Mouse (Mus musculus) kidney, embryonic 15.5 days (tissue): ENCODE measurements around the gene Ptpa. TPM values are rescaled to one million over a fixed set of nuclear protein-coding genes. Genes with fewer than 3 reads are reported as not detected.

ENCODE experiments used
- ATAC-seq: fragments of 200-750 bp; cut with Nextera tagmentation; replicated peaks from 2 replicates; pipeline ENCODE4 v1.8.0; 2017; ENCODE audit warnings: moderate TSS enrichment; ENCODE audit not compliant: low FRiP score
- H3K27ac ChIP-seq: fragments of 300-500 bp; sonication (generic); 2 replicates; pipeline ENCODE4 v1.5.1; 2015; ENCODE audit warnings: mild to moderate bottlenecking, inconsistent platforms
- H3K27me3 ChIP-seq: fragments of 300-500 bp; sonication (generic); 2 replicates; pipeline ENCODE4 v1.6.1; 2015; ENCODE audit warnings: inconsistent platforms
- H3K36me3 ChIP-seq: fragments of 300-500 bp; sonication (generic); 2 replicates; pipeline ENCODE4 v1.6.1; 2015; ENCODE audit warnings: inconsistent platforms
- H3K4me1 ChIP-seq: fragments of 300-500 bp; sonication (generic); 2 replicates; pipeline ENCODE4 v1.6.1; 2015; ENCODE audit warnings: inconsistent platforms
- H3K4me2 ChIP-seq: fragments of 300-500 bp; sonication (generic); 2 replicates; pipeline ENCODE4 v1.6.1; 2015; ENCODE audit warnings: moderate library complexity, mild to moderate bottlenecking, inconsistent platforms
- H3K4me3 ChIP-seq: fragments of 300-500 bp; sonication (generic); replicated peaks from 2 replicates; pipeline ENCODE4 v1.5.1; 2015; ENCODE audit warnings: mild to moderate bottlenecking, inconsistent platforms
- H3K9ac ChIP-seq: fragments of 300-500 bp; sonication (generic); 2 replicates; pipeline ENCODE4 v1.6.1; 2015; ENCODE audit warnings: mild to moderate bottlenecking, inconsistent platforms
- H3K9me3 ChIP-seq: fragments of 300-500 bp; sonication (generic); replicated peaks from 2 replicates; pipeline ENCODE4 v1.6.1; 2016; ENCODE audit warnings: inconsistent platforms
- WGBS: fragments of 180-500 bp; shearing (Covaris S2); methylation state at CpG from one replicate; pipeline ENCODE4 v1.1.7; 2015; ENCODE audit warnings: mixed read lengths; 5-methylcytosine and 5-hydroxymethylcytosine counted together
- polyA plus RNA-seq: library from polyadenylated mRNA; unstranded; fragments of >200 nt; fragmentation: Nextera tagmentation; extraction: Ambion mirVana; gene quantifications from 2 replicates; pipeline ENCODE4 v1.2.1, GENCODE M21; 2015

Ptpa gene
- polyA plus RNA-seq, 1 experiment from 2014 or later: 175 TPM

DNA sequence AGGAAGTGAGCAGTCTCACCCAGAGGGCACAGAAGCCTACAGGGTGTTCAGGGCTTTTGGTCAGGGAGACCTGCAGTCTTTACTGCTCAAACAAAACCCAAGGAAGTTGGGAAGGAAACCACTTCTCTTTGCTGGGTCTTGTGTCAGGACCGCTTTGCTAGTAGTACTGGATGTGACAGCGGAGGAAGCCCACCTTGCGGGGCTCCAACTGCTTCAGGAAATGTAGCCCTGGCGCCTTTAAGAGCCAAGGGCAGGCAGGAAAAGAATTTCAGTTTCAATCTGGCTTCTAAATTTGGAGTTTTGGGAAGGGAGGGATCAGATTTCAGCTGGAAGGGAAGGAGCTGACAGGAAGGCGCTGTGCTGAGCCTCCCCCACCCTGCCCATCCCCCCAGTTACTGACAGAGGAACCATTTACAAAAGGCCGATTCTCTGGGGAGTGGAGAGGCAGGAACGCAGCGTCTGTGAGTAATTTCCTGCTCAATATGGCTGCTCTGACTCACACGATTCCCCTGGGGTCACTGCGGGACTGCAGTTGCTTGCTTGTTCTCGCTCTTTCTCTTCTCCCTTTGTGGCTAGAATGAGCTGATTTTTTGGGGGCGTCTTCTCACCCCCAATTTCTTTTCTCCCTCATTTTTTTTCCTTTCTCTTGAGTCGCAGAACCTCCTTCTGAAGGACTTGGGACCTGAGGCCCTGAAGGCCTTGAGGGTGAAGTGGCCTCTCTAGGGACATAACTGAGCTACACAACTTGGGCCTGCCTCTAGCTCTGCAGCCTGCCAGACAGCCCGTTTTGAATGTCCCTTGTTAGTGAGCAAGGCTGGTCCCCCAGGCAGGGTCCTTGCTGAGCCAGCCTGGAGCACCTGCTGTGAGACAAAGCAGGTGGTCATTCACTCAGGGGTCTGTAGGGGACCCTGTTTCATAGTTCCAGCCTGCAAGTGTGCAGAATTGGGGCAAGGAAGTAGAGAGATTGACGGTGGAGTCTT lies 26.0 kb downstream of the Ptpa start:
- Histone ChIP-seq H3K36me3 (peaks cover 71% of the 10 kb centered on the region), H3K4me3 (peak overlapping the region; percentile 30), H3K9me3 (no peaks in the 10 kb centered on the region), H3K27me3 (no peaks in the 10 kb centered on the region), H3K4me2 (peak overlapping the region; percentile 60), H3K27ac (peak overlapping the region; percentile 100), H3K4me1 (peaks cover 77% of the 10 kb centered on the region), H3K9ac (peak overlapping the region; percentile 50)
- 3% methylated on average over 15 of the region's 15 CpGs for WGBS
- ATAC-seq: peak; percentile 75

DNA sequence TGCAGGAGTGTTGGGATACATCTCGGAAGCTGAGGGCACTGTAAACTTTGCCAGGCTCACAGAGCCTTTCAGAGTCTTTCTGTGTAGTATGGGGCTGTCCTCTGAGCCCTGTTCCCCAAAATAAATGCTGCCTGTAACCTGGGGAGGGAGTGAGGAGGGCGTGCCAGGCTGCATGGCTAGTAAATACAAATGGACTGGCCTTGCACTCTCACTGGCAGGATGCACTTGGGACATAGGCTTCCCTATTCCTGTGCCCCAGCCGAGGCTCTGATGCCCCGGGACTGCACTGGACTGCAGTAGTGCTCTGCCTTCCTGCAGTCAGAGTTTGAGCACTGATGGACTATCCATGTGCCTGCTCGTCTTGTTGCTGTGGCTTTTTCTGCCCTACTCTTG lies 26.7 kb downstream of the Ptpa start:
- H3K27me3 ChIP-seq: no peaks in the 10 kb centered on the region
- H3K27ac ChIP-seq: peak overlapping the region; percentile 100
- peaks cover 77% of the 10 kb centered on the region for H3K4me1 ChIP-seq
- H3K9ac ChIP-seq: peak overlapping the region; percentile 50
- H3K4me3 ChIP-seq: peak overlapping the region; percentile 30
- H3K36me3 ChIP-seq: peaks cover 71% of the 10 kb centered on the region
- no peak for ATAC-seq
- no peaks in the 10 kb centered on the region for H3K9me3 ChIP-seq
- H3K4me2 ChIP-seq: peak overlapping the region; percentile 60
- 31% methylated on average over 5 of the region's 5 CpGs for WGBS

DNA sequence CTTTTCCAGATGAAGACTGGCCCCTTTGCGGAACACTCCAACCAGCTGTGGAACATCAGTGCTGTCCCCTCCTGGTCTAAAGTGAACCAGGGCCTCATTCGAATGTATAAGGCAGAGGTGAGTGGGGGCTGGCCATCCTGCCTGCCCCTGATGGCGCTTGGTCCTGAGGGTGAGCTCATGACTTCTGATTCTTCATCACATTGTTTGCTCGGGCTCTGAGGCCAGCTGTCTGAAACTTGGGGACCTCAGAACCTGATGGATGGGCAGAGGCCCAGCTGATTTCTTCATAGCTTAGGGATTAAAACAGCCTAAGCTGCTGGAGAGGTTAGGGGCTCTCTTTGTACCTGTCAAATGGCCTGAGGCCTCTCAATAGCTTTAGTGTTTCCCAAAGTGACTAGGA lies 27.4 kb downstream of the Ptpa start:
- peak overlapping the region; percentile 30; the same call in 1 of the 2 replicates for H3K4me3 ChIP-seq
- H3K27me3 ChIP-seq: no peaks in the 10 kb centered on the region
- H3K4me1 ChIP-seq: peaks cover 79% of the 10 kb centered on the region
- ATAC-seq: no peak
- no peaks in the 10 kb centered on the region for H3K9me3 ChIP-seq
- peak overlapping the region; percentile 100 for H3K27ac ChIP-seq
- H3K4me2 ChIP-seq: peak overlapping the region; percentile 60
- no peak overlapping the region for H3K9ac ChIP-seq
- peaks cover 70% of the 10 kb centered on the region for H3K36me3 ChIP-seq
- WGBS: 46% methylated on average over 4 of the region's 4 CpGs

DNA sequence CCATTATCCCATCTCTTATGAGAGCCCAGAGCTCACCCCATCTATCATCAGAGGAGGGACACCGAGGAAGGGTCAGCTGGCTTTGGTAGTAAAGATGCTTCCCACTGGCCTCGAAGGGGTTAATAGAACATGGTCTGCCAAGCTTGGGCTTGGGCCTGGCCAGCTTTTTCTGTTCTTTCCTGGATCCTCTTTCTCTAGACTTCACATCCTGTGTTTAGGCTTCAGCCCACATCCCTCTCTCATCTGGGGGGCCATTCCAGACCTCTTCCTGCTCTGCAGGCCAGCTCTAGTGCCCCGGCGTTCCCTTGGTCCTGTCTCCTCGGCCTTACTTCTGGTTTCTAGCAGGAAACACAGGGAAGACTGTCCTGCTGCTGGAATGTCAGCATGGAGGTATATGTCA lies 28.2 kb downstream of the Ptpa start:
- Histone ChIP-seq H3K9me3 (no peaks in the 10 kb centered on the region), H3K36me3 (peaks cover 70% of the 10 kb centered on the region), H3K27ac (peak overlapping the region; percentile 100), H3K4me1 (peaks cover 81% of the 10 kb centered on the region), H3K4me3 (no peak overlapping the region), H3K9ac (0 out of 2 replicates have a peak overlapping the region, but pooled peaks have one; percentile 4), H3K27me3 (no peaks in the 10 kb centered on the region), H3K4me2 (0 out of 2 replicates have a peak overlapping the region, but pooled peaks have one; percentile 7)
- WGBS: 65% methylated on average over 5 of the region's 5 CpGs
- ATAC-seq: no peak

DNA sequence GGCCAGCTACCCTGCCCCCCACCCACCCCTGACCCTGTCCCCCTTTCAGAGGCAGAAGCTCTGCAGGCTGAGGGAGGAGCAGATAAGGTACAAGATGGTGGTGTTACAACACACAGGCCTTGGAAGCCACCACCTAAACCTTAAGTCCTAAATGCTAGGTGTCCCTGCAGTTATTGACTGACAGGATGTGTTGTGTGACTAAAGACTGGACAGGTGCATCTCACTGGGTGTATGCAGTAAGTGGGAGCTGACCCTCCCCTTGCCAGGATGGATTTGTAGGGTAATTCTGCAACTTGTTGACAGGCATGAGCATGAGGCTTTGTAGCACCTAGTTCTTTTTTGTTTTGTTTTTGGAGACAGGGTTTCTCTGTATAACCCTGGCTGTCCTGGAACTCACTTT lies 28.6 kb downstream of the Ptpa start:
- Histone ChIP-seq H3K27ac (peak overlapping the region; percentile 100), H3K36me3 (peaks cover 70% of the 10 kb centered on the region), H3K9ac (0 out of 2 replicates have a peak overlapping the region, but pooled peaks have one; percentile 4), H3K4me3 (no peak overlapping the region), H3K27me3 (no peaks in the 10 kb centered on the region), H3K4me1 (peaks cover 77% of the 10 kb centered on the region), H3K4me2 (0 out of 2 replicates have a peak overlapping the region, but pooled peaks have one; percentile 7), H3K9me3 (no peaks in the 10 kb centered on the region)
- no peak for ATAC-seq

DNA sequence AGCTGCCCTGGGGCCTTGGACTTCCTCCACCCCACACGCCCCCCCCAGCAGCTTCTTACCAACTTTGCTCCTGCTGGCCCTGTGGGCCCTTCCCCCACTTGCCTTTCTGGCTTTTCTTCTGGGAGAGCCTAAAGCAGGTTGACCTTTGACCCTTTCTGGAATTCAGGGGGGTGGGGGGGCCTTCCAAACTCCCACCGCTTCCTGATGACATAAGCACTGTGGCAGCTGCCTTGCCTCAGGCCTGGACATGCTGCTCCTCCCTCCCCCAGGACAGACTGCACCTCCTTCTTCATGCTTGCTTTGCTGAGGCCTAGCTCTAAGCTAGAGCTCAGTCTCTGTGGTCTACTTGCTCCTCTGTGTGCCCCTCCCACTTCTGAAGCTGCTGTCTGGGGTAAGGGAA lies 29.5 kb downstream of the Ptpa start:
- Histone ChIP-seq H3K27ac (peak overlapping the region; percentile 100), H3K4me3 (no peak overlapping the region), H3K27me3 (no peaks in the 10 kb centered on the region), H3K9me3 (0 out of 2 replicates have a peak, but pooled peaks cover 4% of the 10 kb centered on the region), H3K4me1 (peaks cover 68% of the 10 kb centered on the region), H3K4me2 (peak overlapping the region; percentile 40; the same call in 1 of the 2 replicates), H3K9ac (0 out of 2 replicates have a peak overlapping the region, but pooled peaks have one; percentile 29), H3K36me3 (peaks cover 70% of the 10 kb centered on the region)
- peak; percentile 66 for ATAC-seq
- 32% methylated on average over 2 of the region's 2 CpGs for WGBS

DNA sequence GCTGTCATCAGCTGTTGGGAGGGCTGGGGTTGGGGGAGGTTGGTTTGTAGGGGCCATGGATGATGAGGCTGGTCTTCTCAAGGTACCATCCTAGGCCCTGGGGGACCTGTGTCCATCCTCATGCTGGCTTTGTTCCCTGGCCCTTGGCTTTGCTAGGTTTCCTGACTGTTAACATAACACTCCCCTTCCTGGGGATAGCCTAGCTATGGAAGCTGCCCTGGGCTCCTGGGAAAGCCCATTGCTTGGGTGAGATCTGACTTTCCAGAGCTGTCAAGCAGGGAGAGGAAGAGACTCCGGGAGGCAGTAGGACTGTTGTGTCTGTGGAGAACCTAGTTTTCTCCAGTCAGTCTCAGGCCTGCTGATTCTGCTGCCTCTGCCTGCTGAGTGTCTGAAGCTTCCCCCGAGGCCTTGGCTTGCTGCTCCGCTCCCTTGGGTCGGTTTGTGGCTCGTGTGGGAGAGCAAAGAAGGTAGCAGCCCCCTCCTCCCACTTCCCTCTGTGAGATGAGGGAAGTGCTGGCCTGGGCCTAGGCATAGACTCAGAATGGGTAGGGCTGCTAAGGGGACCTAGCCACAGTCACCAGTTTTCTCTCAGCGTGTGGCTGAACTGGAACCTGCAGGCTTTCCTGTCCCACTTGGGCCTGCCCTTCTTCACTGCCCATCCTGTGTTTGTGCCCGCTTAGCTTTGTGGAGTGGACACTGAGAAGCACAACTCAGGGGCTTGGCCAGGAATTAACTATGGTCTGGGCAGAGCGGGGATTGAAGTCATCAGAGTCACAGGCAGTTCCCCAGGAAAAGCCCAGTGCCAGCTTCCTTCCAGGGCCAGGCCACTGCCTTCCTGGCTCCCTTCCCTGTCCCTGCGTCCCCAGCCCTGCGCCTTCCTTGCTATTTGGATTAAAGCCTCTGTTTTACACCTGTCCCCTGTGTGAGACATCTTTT lies 31.3 kb downstream of the Ptpa start:
- no peak for ATAC-seq
- Histone ChIP-seq H3K9me3 (0 out of 2 replicates have a peak, but pooled peaks cover 5% of the 10 kb centered on the region), H3K27me3 (no peaks in the 10 kb centered on the region), H3K4me3 (no peak overlapping the region), H3K4me2 (no peak overlapping the region), H3K36me3 (peaks cover 83% of the 10 kb centered on the region), H3K4me1 (peaks cover 50% of the 10 kb centered on the region), H3K9ac (no peak overlapping the region), H3K27ac (peak overlapping the region; percentile 100)
- 74% methylated on average over 10 of the region's 10 CpGs for WGBS

DNA sequence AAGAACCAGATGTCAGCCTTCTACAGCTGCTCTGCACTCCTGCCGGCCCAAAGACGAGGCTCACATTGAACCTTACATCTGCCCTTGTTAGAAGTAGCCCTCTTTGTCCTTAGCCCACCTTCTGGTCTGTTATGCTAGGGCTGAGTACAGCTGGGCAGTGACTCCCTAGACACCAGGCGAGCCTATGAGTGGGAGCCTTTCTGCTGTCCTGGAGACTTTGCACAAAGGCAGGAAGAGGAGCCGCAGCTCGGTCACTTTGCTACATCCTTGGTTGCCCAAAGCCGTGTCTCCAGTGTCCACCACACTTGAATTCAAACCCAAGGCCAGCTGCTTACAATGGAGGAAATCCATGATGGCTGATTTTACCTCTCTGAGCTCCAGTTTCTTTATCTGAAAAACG lies 32.5 kb downstream of the Ptpa start:
- Histone ChIP-seq H3K27ac (0 out of 2 replicates have a peak overlapping the region, but pooled peaks have one; percentile 3), H3K9me3 (0 out of 2 replicates have a peak, but pooled peaks cover 5% of the 10 kb centered on the region)

DNA sequence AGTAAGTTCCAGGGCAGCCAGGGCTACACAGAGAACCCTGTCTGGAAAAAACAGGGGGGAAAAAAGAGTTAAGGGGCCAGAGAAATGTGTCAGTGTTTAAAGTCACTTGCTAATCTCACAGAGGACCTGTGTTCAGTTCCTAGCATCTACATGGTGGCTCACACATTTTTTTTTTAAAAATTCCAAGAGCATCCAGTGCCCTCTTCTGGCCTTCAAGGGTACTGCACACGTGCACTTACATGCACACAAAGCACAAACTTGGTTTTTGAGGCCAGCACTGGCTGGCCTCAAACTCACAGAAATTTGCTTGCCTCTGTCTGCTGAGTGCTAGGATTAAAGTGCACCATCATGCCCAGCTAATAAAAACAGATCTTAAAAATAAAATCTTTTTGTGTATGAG lies 34.7 kb downstream of the Ptpa start:
- Histone ChIP-seq H3K27me3 (no peaks in the 10 kb centered on the region), H3K27ac (no peak overlapping the region), H3K36me3 (peaks cover 73% of the 10 kb centered on the region), H3K4me1 (peaks cover 16% of the 10 kb centered on the region), H3K9me3 (0 out of 2 replicates have a peak, but pooled peaks cover 5% of the 10 kb centered on the region), H3K4me3 (no peak overlapping the region), H3K9ac (no peak overlapping the region), H3K4me2 (no peak overlapping the region)
- ATAC-seq: no peak
- 76% methylated on average over 1 of the region's 1 CpGs for WGBS

More for the DNA sequence above, 32.5 kb downstream of the Ptpa start:
- peaks cover 38% of the 10 kb centered on the region for H3K4me1 ChIP-seq
- peaks cover 83% of the 10 kb centered on the region for H3K36me3 ChIP-seq
- H3K27me3 ChIP-seq: no peaks in the 10 kb centered on the region
- no peak overlapping the region for H3K4me2 ChIP-seq
- no peak overlapping the region for H3K9ac ChIP-seq
- no peak for ATAC-seq
- no peak overlapping the region for H3K4me3 ChIP-seq
- WGBS: 92% methylated on average over 7 of the region's 7 CpGs

DNA sequence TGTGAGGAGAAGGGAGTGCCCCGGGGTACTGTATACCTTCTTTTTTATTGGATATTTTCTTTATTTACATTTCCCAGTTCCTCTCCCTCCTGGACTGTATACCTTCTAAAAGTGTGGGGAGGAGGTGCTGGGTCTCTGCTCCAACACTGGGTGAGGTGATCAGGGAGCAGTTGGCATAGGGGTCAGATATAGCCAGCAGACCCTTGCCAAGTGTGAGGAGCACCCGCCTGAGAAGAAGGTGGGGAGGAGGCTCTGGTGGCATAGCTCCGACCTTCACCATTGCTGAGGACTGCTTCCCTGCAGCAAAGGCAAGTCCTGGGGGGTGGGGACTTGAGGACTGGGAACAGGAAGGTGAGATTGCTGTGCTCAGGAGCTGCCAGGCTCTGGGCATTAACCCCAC lies 35.7 kb downstream of the Ptpa start:
- Histone ChIP-seq H3K4me2 (no peak overlapping the region), H3K27ac (no peak overlapping the region), H3K36me3 (peaks cover 63% of the 10 kb centered on the region), H3K9me3 (0 out of 2 replicates have a peak, but pooled peaks cover 5% of the 10 kb centered on the region), H3K4me3 (no peak overlapping the region), H3K9ac (no peak overlapping the region), H3K4me1 (peaks cover 6% of the 10 kb centered on the region), H3K27me3 (no peaks in the 10 kb centered on the region)
- WGBS: 90% methylated on average over 3 of the region's 3 CpGs
- ATAC-seq: no peak

DNA sequence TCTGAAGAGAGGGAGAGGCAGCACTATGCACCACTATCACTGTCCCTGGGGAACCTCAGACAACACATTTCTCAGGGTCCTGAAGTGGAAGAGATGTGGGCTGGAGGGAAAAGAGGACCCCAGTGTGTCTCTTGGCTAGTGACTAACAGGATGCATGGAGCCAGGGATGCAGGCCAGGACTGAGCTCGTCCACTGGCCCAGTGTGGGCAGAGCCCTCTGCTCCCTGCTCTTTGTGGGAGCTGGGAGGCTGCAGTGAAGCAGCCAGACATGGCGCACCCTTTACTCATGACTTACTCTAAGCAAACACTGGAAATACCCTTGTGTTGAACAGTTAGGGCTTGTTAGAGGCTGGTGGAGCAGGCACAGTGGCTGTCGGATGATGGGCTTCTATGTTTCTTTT lies 37.7 kb downstream of the Ptpa start:
- no peak overlapping the region for H3K4me2 ChIP-seq
- H3K27me3 ChIP-seq: no peaks in the 10 kb centered on the region
- no peak overlapping the region for H3K27ac ChIP-seq
- H3K9me3 ChIP-seq: 0 out of 2 replicates have a peak, but pooled peaks cover 5% of the 10 kb centered on the region
- no peak overlapping the region for H3K9ac ChIP-seq
- H3K4me1 ChIP-seq: peaks cover 8% of the 10 kb centered on the region
- no peak for ATAC-seq
- H3K4me3 ChIP-seq: no peak overlapping the region
- H3K36me3 ChIP-seq: peaks cover 44% of the 10 kb centered on the region
- 85% methylated on average over 3 of the region's 3 CpGs for WGBS
